Mouse (Mus musculus) neural tube, embryonic 14.5 days (tissue): ENCODE measurements around the gene Mon2. TPM values are rescaled to one million over a fixed set of nuclear protein-coding genes. Genes with fewer than 3 reads are reported as not detected.
A peak's percentile ranks its signal among the peaks of the same experiment; 100 is the strongest.
"Not testable (repeated sequence)": the region's sequence is repeated elsewhere in the genome, so short reads cannot be mapped to it uniquely, and the experiment has no call there.

ENCODE experiments used
- ATAC-seq: fragments of 200-750 bp; cut with Nextera tagmentation; 2 replicates; pipeline ENCODE4 v1.8.0; 2017; ENCODE audit warnings: low read depth, mild to moderate bottlenecking, moderate TSS enrichment, moderate library complexity
- H3K27ac ChIP-seq: fragments of 300-500 bp; sonication (generic); 2 replicates; pipeline ENCODE4 v1.5.1; 2014; ENCODE audit warnings: low read depth, mild to moderate bottlenecking, control low read depth, low read length, moderate library complexity, mixed read lengths
- H3K27me3 ChIP-seq: fragments of 300-500 bp; sonication (generic); 2 replicates; pipeline ENCODE4 v1.6.1; 2014; ENCODE audit warnings: low read length; ENCODE audit not compliant: control insufficient read depth, insufficient read depth
- H3K36me3 ChIP-seq: fragments of 300-500 bp; sonication (generic); 2 replicates; pipeline ENCODE4 v1.6.1; 2014; ENCODE audit warnings: low read length, mixed read lengths; ENCODE audit not compliant: control insufficient read depth, insufficient read depth
- H3K4me1 ChIP-seq: fragments of 300-500 bp; sonication (generic); 2 replicates; pipeline ENCODE4 v1.6.1; 2014; ENCODE audit warnings: low read length; ENCODE audit not compliant: control insufficient read depth, insufficient read depth
- H3K4me2 ChIP-seq: fragments of 300-500 bp; sonication (generic); 2 replicates; pipeline ENCODE4 v1.6.1; 2014; ENCODE audit warnings: mild to moderate bottlenecking, low read depth, low read length, control low read depth
- H3K4me3 ChIP-seq: fragments of 300-500 bp; sonication (generic); 2 replicates; pipeline ENCODE4 v1.5.1; 2014; ENCODE audit warnings: low read depth, low read length, control low read depth, mixed read lengths
- H3K9ac ChIP-seq: fragments of 300-500 bp; sonication (generic); replicated peaks from 2 replicates; pipeline ENCODE4 v1.6.1; 2014; ENCODE audit warnings: low read depth, mild to moderate bottlenecking, control low read depth, low read length, mixed read lengths
- H3K9me3 ChIP-seq: fragments of 300-500 bp; sonication (generic); 2 replicates; pipeline ENCODE4 v1.6.1; 2016; ENCODE audit warnings: low read length; ENCODE audit not compliant: control insufficient read depth
- WGBS: fragments of 180-500 bp; shearing (Covaris S2); extraction: QIAGEN DNeasy Blood & Tissue Kit; methylation state at CpG from one replicate; pipeline ENCODE4 v1.1.7; 2014; 5-methylcytosine and 5-hydroxymethylcytosine counted together
- polyA plus RNA-seq: library from polyadenylated mRNA; unstranded; fragments of >200 nt; fragmentation: Nextera tagmentation; extraction: Ambion mirVana; gene quantifications from 2 replicates; pipeline ENCODE4 v1.2.1, GENCODE M21; 2014

Mon2 gene
- polyA plus RNA-seq, 1 experiment from 2014 or later, result 34.7 TPM

DNA sequence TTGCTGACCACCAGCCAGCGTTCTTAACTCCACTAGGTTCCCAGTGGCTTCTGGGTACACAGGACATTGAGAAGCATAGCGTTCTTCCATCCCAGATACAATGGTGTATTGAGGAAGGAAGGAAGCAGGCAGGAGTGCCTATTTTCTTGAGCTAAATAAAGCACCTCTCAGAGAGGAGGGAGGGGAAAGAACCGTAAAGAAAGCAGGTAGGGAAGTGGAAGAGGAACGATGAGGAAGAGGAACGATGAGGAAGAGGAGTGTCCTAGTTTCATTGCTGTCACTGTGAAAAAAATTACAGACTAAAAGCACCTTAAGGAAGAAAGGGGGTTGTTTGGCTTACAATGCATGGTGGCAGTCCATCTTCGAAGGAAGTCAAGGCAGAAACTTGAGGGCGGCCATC lies 106.1 kb downstream of the Mon2 start:
- Histone ChIP-seq H3K27me3 (no peaks in the 10 kb centered on the region), H3K9me3 (no peaks in the 10 kb centered on the region), H3K4me2 (no peak overlapping the region), H3K4me3 (no peak overlapping the region), H3K4me1 (no peaks in the 10 kb centered on the region), H3K27ac (no peak overlapping the region), H3K9ac (no peak overlapping the region), H3K36me3 (no peaks in the 10 kb centered on the region)
- WGBS, result 93% methylated on average over 7 of the region's 7 CpGs
- no peak for ATAC-seq

DNA sequence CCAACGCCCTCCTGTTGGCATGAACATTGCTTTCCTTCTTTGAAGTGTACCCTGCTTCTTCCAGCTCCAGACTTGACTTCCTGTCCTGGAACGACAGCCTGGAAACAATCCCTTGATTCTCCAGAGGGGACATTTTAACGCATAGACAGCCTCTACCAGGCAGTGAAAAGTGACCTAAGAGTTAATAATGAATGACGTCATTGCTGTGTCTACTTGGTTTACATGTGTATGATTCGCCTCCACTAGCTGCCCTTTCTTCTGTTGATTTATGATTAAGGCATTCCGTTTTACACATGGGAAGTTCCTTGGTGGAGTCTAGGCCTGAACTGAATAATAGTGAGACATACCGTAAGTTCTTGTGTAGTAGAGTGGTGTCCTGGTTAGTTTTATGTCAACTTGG lies 109.9 kb downstream of the Mon2 start:
- no peak for ATAC-seq
- no peaks in the 10 kb centered on the region for H3K9me3 ChIP-seq
- H3K36me3 ChIP-seq, result no peaks in the 10 kb centered on the region
- no peak overlapping the region for H3K4me3 ChIP-seq
- H3K9ac ChIP-seq, result no peak overlapping the region
- WGBS, result 57% methylated on average over 7 of the region's 7 CpGs
- H3K4me2 ChIP-seq, result no peak overlapping the region
- H3K27me3 ChIP-seq, result no peaks in the 10 kb centered on the region
- H3K27ac ChIP-seq, result no peak overlapping the region
- H3K4me1 ChIP-seq, result peaks cover 18% of the 10 kb centered on the region

GRCm38 (mm10) chr10:122965650-122966049 lies 110.7 kb downstream of the Mon2 start:
- 34% methylated on average over 4 of the region's 5 CpGs for WGBS

DNA sequence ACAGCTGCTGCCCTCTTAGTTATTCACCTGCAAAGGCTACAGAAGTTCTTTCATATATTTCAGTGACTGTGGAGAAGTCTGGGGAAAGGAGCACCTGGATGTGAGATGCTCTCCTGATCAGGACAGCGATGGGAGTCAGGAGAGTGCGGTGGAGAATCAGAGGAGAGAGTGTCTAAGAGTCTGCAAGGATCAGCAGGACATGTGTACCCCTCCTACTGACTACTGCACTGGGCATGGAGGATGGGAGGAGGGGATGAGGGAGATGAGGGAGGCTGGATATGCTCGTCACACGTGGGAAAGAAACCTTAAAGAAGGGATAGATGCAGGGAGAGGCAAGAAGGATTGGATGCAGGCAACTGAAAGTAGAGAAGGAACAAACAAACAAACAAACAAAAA lies 112.1 kb downstream of the Mon2 start:
- no peaks in the 10 kb centered on the region for H3K27me3 ChIP-seq
- H3K4me2 ChIP-seq, result peak overlapping the region; percentile 39
- no peaks in the 10 kb centered on the region for H3K36me3 ChIP-seq
- H3K27ac ChIP-seq, result peak overlapping the region; percentile 69
- peak; percentile 29; the same call in 1 of the 2 replicates for ATAC-seq
- no peak overlapping the region for H3K4me3 ChIP-seq
- WGBS, result 26% methylated on average over 4 of the region's 4 CpGs
- no peaks in the 10 kb centered on the region for H3K9me3 ChIP-seq
- H3K4me1 ChIP-seq, result peaks cover 18% of the 10 kb centered on the region
- no peak overlapping the region for H3K9ac ChIP-seq

More at GRCm38 (mm10) chr10:122965650-122966049, 110.7 kb downstream of the Mon2 start:
- not testable (repeated sequence) for H3K9me3 ChIP-seq, H3K4me2 ChIP-seq, H3K27me3 ChIP-seq, H3K36me3 ChIP-seq, ATAC-seq, H3K27ac ChIP-seq, H3K4me3 ChIP-seq, H3K9ac ChIP-seq
- H3K4me1 ChIP-seq, result peaks cover 18% of the 10 kb centered on the region

DNA sequence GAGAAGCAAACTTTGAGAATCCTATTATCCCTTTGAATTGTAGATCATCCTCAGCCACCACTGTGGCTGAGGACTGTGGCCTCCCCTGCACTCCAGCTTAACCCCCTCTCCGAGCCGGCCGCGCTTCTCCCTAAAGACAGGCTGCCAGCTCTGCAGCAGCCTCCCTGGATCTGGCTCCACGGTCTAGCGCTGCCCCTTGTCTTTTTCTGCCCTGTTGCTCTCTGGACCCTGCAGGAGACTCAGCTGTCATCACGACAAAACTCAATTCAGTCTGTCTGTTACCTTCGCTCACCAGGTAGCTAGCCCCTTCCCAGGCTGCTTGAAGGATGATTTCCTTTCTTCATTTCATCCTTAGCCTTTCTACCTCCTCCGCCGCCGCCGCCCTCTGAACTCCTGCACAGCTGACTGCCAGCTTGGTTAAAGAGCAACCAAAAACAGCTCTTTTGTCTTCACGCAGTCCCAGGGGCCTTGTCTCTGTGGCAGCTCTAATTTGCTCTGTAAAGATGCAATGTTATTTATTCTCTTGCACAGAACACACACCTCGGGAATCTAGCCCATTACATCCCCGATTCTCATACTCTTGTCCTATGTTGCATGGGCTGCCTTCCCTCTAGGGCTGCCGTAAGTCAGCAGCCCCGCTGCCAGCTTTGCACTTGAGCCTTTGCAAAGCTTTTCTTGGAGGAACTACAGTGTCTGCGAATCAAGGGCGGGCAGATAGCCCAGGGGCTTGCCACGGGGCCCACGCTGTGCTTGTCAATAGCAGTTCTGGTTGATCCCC lies 112.7 kb downstream of the Mon2 start:
- no peaks in the 10 kb centered on the region for H3K9me3 ChIP-seq
- ATAC-seq, result peak; percentile 62
- peak overlapping the region; percentile 41; the same call in 1 of the 2 replicates for H3K9ac ChIP-seq
- 1% methylated on average over 21 of the region's 21 CpGs for WGBS
- H3K27ac ChIP-seq, result peak overlapping the region; percentile 69
- H3K4me3 ChIP-seq, result no peak overlapping the region; the same call in 1 of the 2 replicates
- H3K27me3 ChIP-seq, result no peaks in the 10 kb centered on the region
- peak overlapping the region; percentile 39 for H3K4me2 ChIP-seq
- no peaks in the 10 kb centered on the region for H3K36me3 ChIP-seq
- peaks cover 18% of the 10 kb centered on the region for H3K4me1 ChIP-seq

GRCm38 (mm10) chr10:122962651-122963050 lies 113.7 kb downstream of the Mon2 start:
- no peak overlapping the region for H3K4me2 ChIP-seq
- H3K9me3 ChIP-seq, result no peaks in the 10 kb centered on the region
- no peak overlapping the region for H3K9ac ChIP-seq
- no peak overlapping the region for H3K27ac ChIP-seq
- H3K27me3 ChIP-seq, result no peaks in the 10 kb centered on the region
- no peak overlapping the region for H3K4me3 ChIP-seq
- 63% methylated on average over 9 of the region's 9 CpGs for WGBS
- H3K4me1 ChIP-seq, result peaks cover 18% of the 10 kb centered on the region
- ATAC-seq, result no peak
- no peaks in the 10 kb centered on the region for H3K36me3 ChIP-seq

- WGBS, result 51% methylated on average over 9 of the region's 9 CpGs
These were observed 114.8 kb downstream of the Mon2 start for GRCm38 (mm10) chr10:122961494-122961893.

DNA sequence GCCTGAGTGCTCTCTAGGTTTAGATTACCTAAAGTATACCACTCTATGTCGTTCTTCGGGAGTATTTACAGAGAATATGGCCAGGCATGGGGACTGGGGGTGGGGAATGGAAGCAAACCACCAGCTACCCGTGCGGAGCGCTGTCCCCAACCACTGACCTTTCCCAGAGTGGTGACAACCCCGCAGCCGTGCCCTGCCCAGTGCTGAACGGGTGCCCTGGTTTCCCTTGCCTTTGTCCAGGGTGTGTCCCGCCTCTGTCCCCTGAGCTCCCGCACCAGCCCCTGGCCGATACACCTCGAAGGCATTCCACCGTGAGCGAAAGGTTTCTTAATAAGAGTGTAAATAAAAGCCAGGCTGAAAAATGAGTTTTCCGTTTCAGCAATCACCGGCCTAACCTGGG lies 115.6 kb downstream of the Mon2 start:
- no peak for ATAC-seq
- Histone ChIP-seq H3K36me3 (no peaks in the 10 kb centered on the region), H3K4me3 (no peak overlapping the region), H3K4me1 (peaks cover 18% of the 10 kb centered on the region), H3K27me3 (no peaks in the 10 kb centered on the region), H3K9me3 (no peaks in the 10 kb centered on the region), H3K4me2 (no peak overlapping the region), H3K27ac (peak overlapping the region; percentile 22; the same call in 1 of the 2 replicates), H3K9ac (no peak overlapping the region)
- 62% methylated on average over 16 of the region's 16 CpGs for WGBS

More at GRCm38 (mm10) chr10:122961494-122961893, 114.8 kb downstream of the Mon2 start:
- Histone ChIP-seq H3K4me1 (peaks cover 18% of the 10 kb centered on the region), H3K9me3 (no peaks in the 10 kb centered on the region), H3K4me2 (no peak overlapping the region), H3K4me3 (no peak overlapping the region), H3K9ac (no peak overlapping the region), H3K27ac (no peak overlapping the region), H3K36me3 (no peaks in the 10 kb centered on the region), H3K27me3 (no peaks in the 10 kb centered on the region)
- ATAC-seq, result no peak

- Histone ChIP-seq H3K36me3 (no peaks in the 10 kb centered on the region), H3K9ac (no peak overlapping the region), H3K27ac (no peak overlapping the region), H3K27me3 (no peaks in the 10 kb centered on the region), H3K4me2 (no peak overlapping the region), H3K4me1 (peaks cover 18% of the 10 kb centered on the region), H3K9me3 (no peaks in the 10 kb centered on the region), H3K4me3 (no peak overlapping the region)
- ATAC-seq, result no peak
- WGBS, result 88% methylated on average over 16 of the region's 16 CpGs
These were observed 116.1 kb downstream of the Mon2 start for GRCm38 (mm10) chr10:122960216-122960615.
